Mouse (Mus musculus) ES-Bruce4 (cell line): ENCODE data around the gene St6galnac3. TPM values are rescaled to one million over a fixed set of nuclear protein-coding genes. Genes with fewer than 3 reads are reported as not detected.

ENCODE experiments used
- H3K27ac ChIP-seq: 2 replicates; pipeline ENCODE4 v1.5.1; 2012; ENCODE audit warnings: low read length, inconsistent platforms; ENCODE audit not compliant: insufficient read depth
- H3K27me3 ChIP-seq: 2 replicates; pipeline ENCODE4 v1.6.1; 2012; ENCODE audit warnings: mild to moderate bottlenecking, low read length, inconsistent platforms; ENCODE audit not compliant: control insufficient read depth, poor library complexity, insufficient read depth, severe bottlenecking
- H3K36me3 ChIP-seq: 2 replicates; pipeline ENCODE4 v1.6.1; 2012; ENCODE audit warnings: inconsistent platforms, mild to moderate bottlenecking, low read length, moderate library complexity; ENCODE audit not compliant: control insufficient read depth, poor library complexity, insufficient read depth, severe bottlenecking
- H3K4me1 ChIP-seq: one replicate; pipeline ENCODE4 v1.8.1; 2011; ENCODE audit warnings: low read length; ENCODE audit not compliant: control insufficient read depth, insufficient read depth
- H3K4me3 ChIP-seq: 2 replicates; pipeline ENCODE4 v1.5.1; 2011; ENCODE audit warnings: low read depth, mild to moderate bottlenecking, low read length
- H3K9ac ChIP-seq: 2 replicates; pipeline ENCODE4 v1.6.1; 2012; ENCODE audit warnings: low read depth, mild to moderate bottlenecking, inconsistent platforms; ENCODE audit not compliant: poor library complexity, severe bottlenecking
- H3K9me3 ChIP-seq: replicated peaks from 2 replicates; pipeline ENCODE4 v1.6.1; 2012; ENCODE audit warnings: mild to moderate bottlenecking, low read length, inconsistent platforms; ENCODE audit not compliant: control insufficient read depth, poor library complexity, insufficient read depth, severe bottlenecking
- CTCF ChIP-seq: IDR thresholded peaks from one replicate; pipeline ENCODE4 v1.8.1; 2011; ENCODE audit warnings: low read depth, low read length
- EP300 ChIP-seq: IDR thresholded peaks from 2 replicates; pipeline ENCODE4 v1.6.1; 2011; ENCODE audit warnings: low read depth, low read length; ENCODE audit not compliant: insufficient read depth
- POLR2A ChIP-seq: IDR thresholded peaks from one replicate; pipeline ENCODE4 v1.8.1; 2011; ENCODE audit warnings: low read length; ENCODE audit not compliant: insufficient read depth
- polyA plus RNA-seq: library from polyadenylated mRNA; stranded (reverse); fragments of >200 nt; gene quantifications from 2 replicates; pipeline ENCODE4 v1.2.4, GENCODE M21; 2011; ENCODE audit warnings: low read depth; ENCODE audit not compliant: missing spikeins, insufficient read depth, insufficient read length

St6galnac3 gene
- polyA plus RNA-seq, 1 experiment: 4.8 TPM

DNA sequence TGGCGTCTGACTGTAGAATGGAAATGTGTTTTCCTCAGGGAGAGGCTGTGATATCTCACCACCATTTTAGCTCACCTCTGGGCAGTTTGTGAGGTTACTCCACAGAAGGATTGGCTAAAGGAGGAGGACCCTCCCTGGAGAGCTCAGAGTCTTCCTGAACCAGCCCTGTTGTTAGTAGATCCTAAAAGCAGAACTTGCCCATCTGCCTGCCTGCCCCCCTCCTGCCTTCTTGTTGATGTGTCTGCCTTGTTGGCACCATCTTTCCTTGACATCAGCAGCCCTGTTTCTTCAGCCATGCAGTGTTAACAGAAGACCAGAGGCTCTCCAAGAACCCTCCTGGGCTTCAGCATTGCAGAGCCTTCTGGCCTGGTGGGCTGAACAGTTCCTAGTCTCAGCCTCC lies 18.1 kb downstream of the St6galnac3 start:
- H3K4me1 ChIP-seq: no peaks in the 10 kb centered on the region
- H3K27ac ChIP-seq: no peak overlapping the region
- no peaks in the 10 kb centered on the region for H3K9me3 ChIP-seq
- H3K4me3 ChIP-seq: no peak overlapping the region
- H3K36me3 ChIP-seq: no peaks in the 10 kb centered on the region
- no peaks in the 10 kb centered on the region for H3K27me3 ChIP-seq
- no peak for TF ChIP-seq EP300
- TF ChIP-seq CTCF: no peak
- TF ChIP-seq POLR2A: no peak
- H3K9ac ChIP-seq: no peak overlapping the region

DNA sequence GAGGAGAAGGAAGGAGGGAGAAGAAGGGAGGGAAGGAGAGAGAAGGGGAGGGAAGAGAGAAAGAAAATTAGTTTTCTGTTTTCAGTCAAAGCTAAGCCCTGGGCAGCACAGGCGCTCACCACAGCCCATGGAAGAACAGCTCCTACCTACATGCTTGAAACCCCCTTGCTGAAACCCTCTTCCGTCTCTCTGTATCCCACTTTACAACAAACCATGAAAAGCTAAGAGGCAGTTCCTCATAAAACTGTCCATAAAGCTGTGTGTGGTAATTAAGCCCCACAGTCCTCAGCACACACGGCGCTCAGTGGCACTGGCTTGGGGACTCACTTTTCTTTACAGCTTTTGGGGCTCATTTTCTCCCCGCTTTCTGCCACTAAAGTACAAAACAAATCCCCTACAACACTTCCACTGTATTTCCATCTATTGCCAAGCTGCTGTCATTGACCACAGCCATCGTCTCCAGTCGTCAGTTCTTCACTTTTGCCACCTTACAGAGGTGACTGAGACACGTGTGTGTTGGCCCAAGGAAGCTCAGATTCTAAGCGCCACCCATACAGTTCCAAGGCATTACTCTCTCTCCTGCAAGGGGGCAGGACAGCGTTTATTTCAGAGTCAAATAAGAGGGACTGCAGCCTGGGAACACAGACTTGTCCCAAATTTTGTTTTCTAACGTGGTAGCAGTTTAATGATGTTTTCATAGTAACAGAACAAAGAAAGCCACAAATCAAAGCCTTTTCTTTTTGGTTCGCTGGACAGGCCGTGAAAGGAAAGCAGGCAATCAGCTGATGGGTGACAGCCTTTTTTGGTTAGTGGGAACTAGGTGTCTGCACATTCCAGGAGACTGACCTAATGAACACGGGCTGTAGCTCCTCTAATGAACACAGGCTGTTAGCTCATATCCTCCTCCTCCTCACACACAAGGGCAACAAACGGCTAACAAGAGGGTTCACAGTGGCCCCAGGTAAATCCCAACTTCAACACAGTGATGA lies 22.9 kb downstream of the St6galnac3 start:
- H3K4me1 ChIP-seq: no peaks in the 10 kb centered on the region
- no peaks in the 10 kb centered on the region for H3K27me3 ChIP-seq
- H3K9me3 ChIP-seq: no peaks in the 10 kb centered on the region
- no peak overlapping the region for H3K27ac ChIP-seq
- H3K9ac ChIP-seq: no peak overlapping the region
- H3K4me3 ChIP-seq: no peak overlapping the region
- H3K36me3 ChIP-seq: no peaks in the 10 kb centered on the region
- TF ChIP-seq CTCF (no peak), EP300 (no peak), POLR2A (no peak)

DNA sequence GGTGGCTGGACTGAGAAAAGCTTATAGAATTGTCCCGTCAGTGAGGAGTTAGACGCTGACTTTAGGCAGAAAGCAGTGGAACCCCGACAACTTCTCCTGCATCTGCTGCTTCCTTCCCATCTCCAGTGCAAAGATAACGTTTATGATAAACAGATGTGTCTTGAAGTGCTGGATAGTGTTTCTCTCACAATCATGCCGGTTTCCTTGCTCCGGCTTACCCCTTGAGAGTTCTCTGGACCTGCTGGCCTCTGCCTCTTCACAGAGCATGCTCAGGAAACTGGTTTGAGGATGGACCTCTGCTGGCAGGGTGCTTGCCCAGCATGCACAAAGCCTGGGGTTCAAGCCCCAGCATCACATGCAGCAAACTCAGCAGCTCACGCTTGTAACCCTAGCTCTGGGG lies 23.8 kb downstream of the St6galnac3 start:
- Histone ChIP-seq H3K36me3 (no peaks in the 10 kb centered on the region), H3K9ac (no peak overlapping the region), H3K27ac (no peak overlapping the region), H3K4me3 (no peak overlapping the region), H3K27me3 (no peaks in the 10 kb centered on the region), H3K9me3 (no peaks in the 10 kb centered on the region), H3K4me1 (no peaks in the 10 kb centered on the region)
- no peak for TF ChIP-seq EP300
- TF ChIP-seq CTCF: no peak
- no peak for TF ChIP-seq POLR2A

DNA sequence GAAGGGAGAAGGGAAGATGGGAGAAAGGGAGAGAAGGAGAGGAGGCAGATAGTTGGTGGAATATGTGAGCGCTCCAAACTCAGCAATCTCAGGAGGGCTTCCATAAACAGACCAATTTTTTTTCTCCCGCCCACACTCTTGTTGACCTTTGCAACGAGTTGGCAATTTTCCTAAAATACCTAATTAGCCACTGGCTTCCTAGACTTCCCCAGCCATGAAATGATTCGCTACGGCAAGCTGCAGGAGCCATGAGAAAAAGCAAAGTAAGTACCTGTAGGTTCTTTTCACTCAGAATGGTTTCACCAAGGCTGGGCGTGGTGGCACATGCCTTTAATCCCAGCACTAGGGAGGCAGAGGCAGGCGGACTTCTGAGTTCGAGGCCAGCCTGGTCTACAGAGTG lies 25.9 kb downstream of the St6galnac3 start:
- Histone ChIP-seq H3K4me1 (no peaks in the 10 kb centered on the region), H3K9me3 (no peaks in the 10 kb centered on the region), H3K9ac (no peak overlapping the region), H3K4me3 (no peak overlapping the region), H3K36me3 (no peaks in the 10 kb centered on the region), H3K27ac (no peak overlapping the region), H3K27me3 (no peaks in the 10 kb centered on the region)
- TF ChIP-seq EP300: no peak
- TF ChIP-seq POLR2A: no peak
- no peak for TF ChIP-seq CTCF

DNA sequence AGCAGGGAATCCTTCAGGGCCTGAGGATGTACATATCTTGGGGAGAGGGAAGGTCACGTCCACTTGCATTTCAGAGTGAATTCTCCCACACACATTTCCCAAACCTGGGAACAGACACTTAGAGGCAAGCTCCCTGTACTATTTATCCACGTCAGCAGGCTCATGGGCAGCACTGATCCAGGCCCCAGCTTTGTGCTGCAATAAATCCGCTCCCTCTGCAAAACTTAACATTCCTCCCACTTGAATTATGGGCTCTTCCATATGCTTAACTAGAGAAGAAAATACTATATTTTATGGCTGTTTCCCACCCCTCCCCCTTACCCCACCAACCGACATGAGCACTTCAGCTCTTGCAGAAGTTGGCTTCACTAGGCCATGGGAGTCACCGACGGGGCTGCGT lies 32.0 kb downstream of the St6galnac3 start:
- Histone ChIP-seq H3K4me3 (no peak overlapping the region), H3K36me3 (no peaks in the 10 kb centered on the region), H3K9ac (no peak overlapping the region), H3K4me1 (peaks cover 3% of the 10 kb centered on the region), H3K27me3 (no peaks in the 10 kb centered on the region), H3K27ac (no peak overlapping the region), H3K9me3 (no peaks in the 10 kb centered on the region)
- TF ChIP-seq CTCF (no peak), EP300 (no peak), POLR2A (no peak)

- TF ChIP-seq POLR2A (no peak), EP300 (no peak), CTCF (no peak)
- Histone ChIP-seq H3K4me1 (peaks cover 3% of the 10 kb centered on the region), H3K9me3 (no peaks in the 10 kb centered on the region)
Observed at GRCm38 (mm10) chr3:153692206-153692813, 32.7 kb downstream of the St6galnac3 start.

More at GRCm38 (mm10) chr3:153692206-153692813, 32.7 kb downstream of the St6galnac3 start:
- Histone ChIP-seq H3K27me3 (no peaks in the 10 kb centered on the region), H3K27ac (no peak overlapping the region), H3K4me3 (no peak overlapping the region), H3K9ac (no peak overlapping the region), H3K36me3 (no peaks in the 10 kb centered on the region)
